Mouse (Mus musculus): ENCODE results near the gene Rps18.

DNA sequence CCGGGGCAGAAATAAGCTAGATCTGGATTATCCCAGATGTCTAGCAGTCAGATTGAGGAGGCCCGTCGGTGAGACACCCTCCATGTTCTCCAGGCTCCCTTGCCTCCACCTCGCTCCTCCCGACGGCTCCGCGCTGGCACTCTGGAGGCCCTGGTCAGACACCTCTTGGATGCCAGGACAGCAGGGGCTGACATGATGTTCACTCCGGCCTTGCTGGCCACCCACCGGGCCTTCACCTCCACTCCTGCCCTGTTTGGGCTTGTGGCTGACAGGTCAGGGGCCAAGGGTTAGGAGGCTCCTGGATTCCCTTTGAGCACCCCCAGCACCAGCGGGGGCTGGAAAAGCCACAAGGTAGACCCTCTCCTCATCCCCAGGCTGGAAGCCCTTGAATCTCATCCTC is 23.9 kb downstream of the Rps18 start:
- TF ChIP-seq CTCF (IDR thresholded peaks at IDR 0.05; ENCODE audit: low read depth) (no peak), EP300 (IDR thresholded peaks at IDR 0.05; ENCODE audit: low read depth) (no peak)

Data from heart, postnatal 0 days (tissue).